Mouse (Mus musculus): ENCODE measurements around the gene Tcf12. TPM values are rescaled to one million over a fixed set of nuclear protein-coding genes. Genes with fewer than 3 reads are reported as not detected.

Gene Tcf12
- polyA plus RNA-seq, 1 experiment from 2014 or later = 191 TPM

DNA sequence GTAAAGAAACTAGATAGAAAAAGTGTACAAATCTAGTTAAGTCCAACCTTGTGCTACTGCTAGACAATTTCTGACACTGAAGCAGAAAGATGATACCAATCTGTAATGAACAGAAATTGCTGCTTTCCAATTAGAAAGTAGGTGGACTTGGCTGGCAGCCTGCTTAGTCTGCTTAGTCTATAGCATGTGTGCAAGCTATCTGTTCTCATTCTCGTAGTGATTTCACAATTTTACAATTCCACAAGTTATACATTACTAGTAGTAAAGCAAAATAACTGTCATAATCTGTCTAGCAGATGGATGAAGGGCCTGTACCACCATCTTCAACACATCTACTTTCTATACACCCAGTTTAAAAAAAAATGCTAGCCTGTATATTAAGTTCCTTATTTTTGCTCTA lies 175.5 kb downstream of the Tcf12 start:
- Histone ChIP-seq H3K27ac (replicated peaks; ENCODE audit: low read depth, low read length) (no peak overlapping the region), H3K4me3 (ENCODE audit: low read depth, low read length) (no peak overlapping the region), H3K36me3 (ENCODE audit: control insufficient read depth, insufficient read depth, low read length) (no peaks in the 10 kb centered on the region), H3K9ac (ENCODE audit: low read length) (no peak overlapping the region), H3K9me3 (ENCODE audit: control insufficient read depth, low read length) (no peaks in the 10 kb centered on the region), H3K4me2 (ENCODE audit: low read depth, severe bottlenecking) (no peak overlapping the region), H3K4me1 (ENCODE audit: control insufficient read depth, insufficient read depth, low read length) (no peaks in the 10 kb centered on the region), H3K27me3 (ENCODE audit: control insufficient read depth, insufficient read depth, low read length) (no peaks in the 10 kb centered on the region)
- DNase-seq (ENCODE audit: low spot score) = no peak
- no peak for ATAC-seq (ENCODE audit: insufficient number of reproducible peaks, low FRiP score, low TSS enrichment, low read depth)
- 87% methylated on average over 1 of the region's 1 CpGs for WGBS

DNA sequence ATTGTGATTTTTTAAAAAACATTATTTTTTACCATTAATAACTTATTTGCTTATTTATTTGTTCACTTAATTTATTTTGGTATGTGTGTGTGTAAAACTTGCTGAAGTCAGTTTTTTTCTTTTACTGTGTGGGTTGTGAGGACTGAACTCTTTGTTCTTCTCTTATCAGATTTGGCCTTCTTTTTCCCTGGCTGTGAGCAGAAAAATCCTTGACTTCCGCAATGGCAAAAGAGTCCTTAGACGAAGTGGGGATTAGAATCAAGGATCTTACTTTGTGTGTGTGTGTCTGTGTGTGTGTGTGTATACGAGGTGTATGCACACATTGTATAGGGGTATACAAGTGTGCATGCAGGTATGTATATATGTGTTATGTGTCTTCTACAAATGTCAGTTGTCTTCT lies 176.8 kb downstream of the Tcf12 start:
- H3K27ac ChIP-seq (replicated peaks; ENCODE audit: low read depth, low read length) = no peak overlapping the region
- ATAC-seq (ENCODE audit: insufficient number of reproducible peaks, low FRiP score, low TSS enrichment, low read depth) = no peak

DNA sequence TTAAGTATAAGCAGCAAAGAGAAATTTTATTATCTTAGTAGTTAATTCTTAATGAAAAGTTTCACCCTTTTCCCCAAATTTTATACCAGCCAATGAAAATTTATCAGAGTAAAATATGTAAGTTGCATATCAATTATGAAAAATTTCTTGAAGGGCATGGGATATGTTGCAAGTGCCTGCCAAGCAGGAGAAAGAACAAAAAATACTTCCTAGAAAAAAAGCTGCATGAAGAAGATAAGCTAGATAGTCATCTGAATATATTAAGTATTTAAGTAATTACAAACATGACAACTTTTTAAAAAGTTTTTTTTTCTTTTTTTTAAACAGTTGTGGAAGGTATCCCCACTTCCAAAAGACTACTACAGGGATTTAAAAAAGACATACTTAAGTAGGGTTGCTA lies 179.7 kb downstream of the Tcf12 start:
- H3K27ac ChIP-seq (replicated peaks; ENCODE audit: low read depth, low read length) = no peak overlapping the region
- H3K9me3 ChIP-seq (ENCODE audit: control insufficient read depth, low read length) = no peaks in the 10 kb centered on the region
- H3K4me1 ChIP-seq (ENCODE audit: control insufficient read depth, insufficient read depth, low read length) = no peaks in the 10 kb centered on the region
- DNase-seq (ENCODE audit: low spot score) (no peak), ATAC-seq (ENCODE audit: insufficient number of reproducible peaks, low FRiP score, low TSS enrichment, low read depth) (no peak)
- no peak overlapping the region for H3K4me2 ChIP-seq (ENCODE audit: low read depth, severe bottlenecking)
- H3K36me3 ChIP-seq (ENCODE audit: control insufficient read depth, insufficient read depth, low read length) = no peaks in the 10 kb centered on the region
- no peak overlapping the region for H3K9ac ChIP-seq (ENCODE audit: low read length)
- H3K27me3 ChIP-seq (ENCODE audit: control insufficient read depth, insufficient read depth, low read length) = no peaks in the 10 kb centered on the region
- no peak overlapping the region for H3K4me3 ChIP-seq (ENCODE audit: low read depth, low read length)

More for the DNA sequence above, 176.8 kb downstream of the Tcf12 start:
- Histone ChIP-seq H3K27me3 (ENCODE audit: control insufficient read depth, insufficient read depth, low read length) (no peaks in the 10 kb centered on the region), H3K9me3 (ENCODE audit: control insufficient read depth, low read length) (no peaks in the 10 kb centered on the region), H3K9ac (ENCODE audit: low read length) (no peak overlapping the region), H3K4me1 (ENCODE audit: control insufficient read depth, insufficient read depth, low read length) (no peaks in the 10 kb centered on the region), H3K4me2 (ENCODE audit: low read depth, severe bottlenecking) (no peak overlapping the region), H3K4me3 (ENCODE audit: low read depth, low read length) (no peak overlapping the region), H3K36me3 (ENCODE audit: control insufficient read depth, insufficient read depth, low read length) (no peaks in the 10 kb centered on the region)
- DNase-seq (ENCODE audit: low spot score) = no peak
- 90% methylated on average over 3 of the region's 3 CpGs for WGBS

DNA sequence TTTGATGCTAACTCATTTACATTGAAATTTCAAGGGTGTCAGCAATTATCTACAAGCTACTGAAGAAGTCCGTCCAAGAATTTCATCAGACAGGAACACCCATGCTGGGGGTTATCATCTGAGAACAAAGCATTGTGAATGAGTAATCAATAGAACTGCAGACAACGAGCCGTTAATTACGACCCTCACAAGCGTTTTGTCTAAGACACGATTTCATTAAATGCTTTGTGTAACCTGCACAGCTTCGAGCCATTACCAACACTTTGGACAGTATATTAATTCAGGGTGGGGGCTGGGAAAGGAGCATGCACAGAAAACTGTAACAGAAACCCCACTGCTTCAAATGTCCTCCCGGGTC lies 180.3 kb downstream of the Tcf12 start:
- no peak for DNase-seq (ENCODE audit: low spot score)
- H3K27ac ChIP-seq (replicated peaks; ENCODE audit: low read depth, low read length) = no peak overlapping the region
- no peaks in the 10 kb centered on the region for H3K4me1 ChIP-seq (ENCODE audit: control insufficient read depth, insufficient read depth, low read length)
- H3K9ac ChIP-seq (ENCODE audit: low read length) = no peak overlapping the region
- 74% methylated on average over 8 of the region's 8 CpGs for WGBS
- no peaks in the 10 kb centered on the region for H3K9me3 ChIP-seq (ENCODE audit: control insufficient read depth, low read length)
- no peaks in the 10 kb centered on the region for H3K36me3 ChIP-seq (ENCODE audit: control insufficient read depth, insufficient read depth, low read length)
- no peaks in the 10 kb centered on the region for H3K27me3 ChIP-seq (ENCODE audit: control insufficient read depth, insufficient read depth, low read length)
- no peak overlapping the region for H3K4me3 ChIP-seq (ENCODE audit: low read depth, low read length)
- no peak for ATAC-seq (ENCODE audit: insufficient number of reproducible peaks, low FRiP score, low TSS enrichment, low read depth)
- H3K4me2 ChIP-seq (ENCODE audit: low read depth, severe bottlenecking) = no peak overlapping the region

DNA sequence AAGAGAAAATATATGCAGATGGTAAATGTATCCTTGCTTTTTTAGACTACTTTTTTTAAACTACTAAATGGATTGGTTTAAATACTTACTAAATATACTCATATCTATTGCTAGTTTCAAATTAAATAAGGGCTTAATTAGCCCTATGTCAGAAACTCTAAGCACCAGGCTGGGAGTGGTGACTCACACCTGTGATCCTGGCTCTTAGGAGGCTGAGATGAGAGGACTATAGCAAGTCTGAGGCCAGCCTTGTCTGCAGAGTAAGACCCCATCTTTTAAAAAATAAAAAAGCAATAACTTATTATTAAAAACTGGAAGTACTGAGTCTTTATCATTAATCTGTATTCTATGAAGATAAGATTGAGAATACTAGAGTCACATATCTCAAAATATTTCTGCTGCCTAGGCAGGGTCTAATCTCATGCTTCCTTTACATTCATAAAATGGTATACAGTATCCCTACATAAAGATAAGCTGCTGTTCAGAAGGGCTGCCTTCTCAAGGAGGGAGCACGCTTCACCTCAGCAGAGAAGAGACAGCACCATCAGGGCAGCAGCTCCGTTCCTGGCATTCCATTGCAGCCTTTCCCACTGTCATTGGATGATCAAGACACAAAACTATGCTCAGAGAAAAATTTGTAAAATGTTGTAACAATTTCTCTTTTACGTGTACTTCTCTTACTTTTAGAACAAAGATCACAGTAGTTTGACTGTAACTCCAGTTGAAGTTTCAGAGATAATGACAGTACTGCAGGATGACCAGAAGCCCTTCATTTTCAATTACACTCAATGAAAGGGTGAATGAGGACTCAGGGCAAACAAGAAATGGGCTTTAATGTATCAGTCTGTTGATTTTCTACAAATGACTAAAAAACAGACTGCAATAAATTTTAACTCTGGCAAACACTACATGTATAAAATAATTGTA lies 181.0 kb downstream of the Tcf12 start:
- no peak for ATAC-seq (ENCODE audit: insufficient number of reproducible peaks, low FRiP score, low TSS enrichment, low read depth)
- H3K9me3 ChIP-seq (ENCODE audit: control insufficient read depth, low read length) = no peaks in the 10 kb centered on the region

DNA sequence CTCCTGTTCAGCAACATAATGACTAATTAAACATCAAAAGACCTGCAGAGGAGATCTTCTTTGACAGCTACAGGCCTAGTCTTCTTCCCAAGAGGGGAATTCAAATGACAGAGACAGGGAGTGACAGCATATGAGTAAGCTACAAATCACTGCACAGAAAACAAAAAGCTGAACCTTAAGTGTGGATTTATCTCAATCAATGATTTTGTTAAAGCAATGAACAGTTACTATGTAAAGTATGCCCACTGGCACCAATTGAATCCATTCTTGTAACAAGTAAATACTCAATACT lies 195.1 kb downstream of the Tcf12 start:
- H3K4me1 ChIP-seq (ENCODE audit: control insufficient read depth, insufficient read depth, low read length) = peaks cover 9% of the 10 kb centered on the region
- no peak overlapping the region for H3K4me2 ChIP-seq (ENCODE audit: low read depth, severe bottlenecking)
- no peaks in the 10 kb centered on the region for H3K9me3 ChIP-seq (ENCODE audit: control insufficient read depth, low read length)
- H3K4me3 ChIP-seq (ENCODE audit: low read depth, low read length) = no peak overlapping the region
- no peaks in the 10 kb centered on the region for H3K27me3 ChIP-seq (ENCODE audit: control insufficient read depth, insufficient read depth, low read length)
- DNase-seq (ENCODE audit: low spot score) (no peak), ATAC-seq (ENCODE audit: insufficient number of reproducible peaks, low FRiP score, low TSS enrichment, low read depth) (no peak)
- no peaks in the 10 kb centered on the region; the same call in 1 of the 2 replicates for H3K36me3 ChIP-seq (ENCODE audit: control insufficient read depth, insufficient read depth, low read length)
- no peak overlapping the region for H3K27ac ChIP-seq (replicated peaks; ENCODE audit: low read depth, low read length)
- no peak overlapping the region for H3K9ac ChIP-seq (ENCODE audit: low read length)

More for the DNA sequence above, 181.0 kb downstream of the Tcf12 start:
- no peak for DNase-seq (ENCODE audit: low spot score)
- H3K27ac ChIP-seq (replicated peaks; ENCODE audit: low read depth, low read length) = no peak overlapping the region
- no peaks in the 10 kb centered on the region for H3K36me3 ChIP-seq (ENCODE audit: control insufficient read depth, insufficient read depth, low read length)
- H3K4me1 ChIP-seq (ENCODE audit: control insufficient read depth, insufficient read depth, low read length) = no peaks in the 10 kb centered on the region
- WGBS = 93% methylated on average over 3 of the region's 3 CpGs
- H3K9ac ChIP-seq (ENCODE audit: low read length) = no peak overlapping the region
- no peak overlapping the region for H3K4me3 ChIP-seq (ENCODE audit: low read depth, low read length)
- no peaks in the 10 kb centered on the region for H3K27me3 ChIP-seq (ENCODE audit: control insufficient read depth, insufficient read depth, low read length)
- H3K4me2 ChIP-seq (ENCODE audit: low read depth, severe bottlenecking) = no peak overlapping the region

DNA sequence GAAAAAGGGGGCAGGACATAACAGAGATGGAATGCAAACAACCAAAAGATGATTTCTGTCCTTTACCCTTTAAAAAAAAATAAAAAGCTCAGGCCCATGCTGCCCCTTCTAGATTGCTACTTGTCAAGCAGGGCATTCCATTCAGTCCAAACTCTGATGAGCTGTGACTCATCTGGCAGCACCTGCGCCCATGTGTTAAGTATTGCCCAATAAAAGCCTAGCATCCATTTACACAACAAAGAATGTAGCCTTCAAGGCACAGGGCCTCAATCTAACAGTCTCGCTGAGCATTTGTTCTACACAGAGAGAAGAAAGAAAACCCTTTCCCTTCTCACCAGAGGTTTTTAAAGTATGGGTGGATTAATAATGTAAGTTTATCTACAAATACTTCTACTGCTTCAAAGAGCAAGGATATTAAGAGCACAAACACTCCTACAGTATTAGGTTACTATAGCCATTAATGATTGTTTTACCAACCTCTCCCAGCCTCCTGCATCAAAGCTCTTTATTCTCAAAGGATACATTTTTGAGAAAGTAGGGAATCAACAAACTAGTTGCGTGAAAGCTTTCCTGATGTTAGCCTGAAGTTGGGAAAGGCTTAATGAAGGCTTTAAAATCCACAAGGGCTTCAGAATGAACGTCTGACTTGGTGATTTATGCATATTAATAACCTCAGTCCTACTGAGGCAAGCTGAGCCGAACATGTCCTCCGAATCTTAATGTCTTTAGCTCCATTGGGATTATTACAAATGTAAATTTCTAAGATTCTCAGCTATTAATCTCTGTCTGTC lies 195.6 kb downstream of the Tcf12 start:
- H3K4me2 ChIP-seq (ENCODE audit: low read depth, severe bottlenecking) = no peak overlapping the region
- H3K27me3 ChIP-seq (ENCODE audit: control insufficient read depth, insufficient read depth, low read length) = no peaks in the 10 kb centered on the region
- no peak overlapping the region for H3K9ac ChIP-seq (ENCODE audit: low read length)
- no peak for ATAC-seq (ENCODE audit: insufficient number of reproducible peaks, low FRiP score, low TSS enrichment, low read depth)
- H3K4me1 ChIP-seq (ENCODE audit: control insufficient read depth, insufficient read depth, low read length) = peaks cover 9% of the 10 kb centered on the region
- no peaks in the 10 kb centered on the region for H3K9me3 ChIP-seq (ENCODE audit: control insufficient read depth, low read length)
- 31% methylated on average over 6 of the region's 6 CpGs for WGBS
- H3K4me3 ChIP-seq (ENCODE audit: low read depth, low read length) = no peak overlapping the region
- H3K27ac ChIP-seq (replicated peaks; ENCODE audit: low read depth, low read length) = peak overlapping the region; percentile 26; the same call in 1 of the 2 replicates
- H3K36me3 ChIP-seq (ENCODE audit: control insufficient read depth, insufficient read depth, low read length) = no peaks in the 10 kb centered on the region; the same call in 1 of the 2 replicates
- peak; percentile 40 for DNase-seq (ENCODE audit: low spot score)

DNA sequence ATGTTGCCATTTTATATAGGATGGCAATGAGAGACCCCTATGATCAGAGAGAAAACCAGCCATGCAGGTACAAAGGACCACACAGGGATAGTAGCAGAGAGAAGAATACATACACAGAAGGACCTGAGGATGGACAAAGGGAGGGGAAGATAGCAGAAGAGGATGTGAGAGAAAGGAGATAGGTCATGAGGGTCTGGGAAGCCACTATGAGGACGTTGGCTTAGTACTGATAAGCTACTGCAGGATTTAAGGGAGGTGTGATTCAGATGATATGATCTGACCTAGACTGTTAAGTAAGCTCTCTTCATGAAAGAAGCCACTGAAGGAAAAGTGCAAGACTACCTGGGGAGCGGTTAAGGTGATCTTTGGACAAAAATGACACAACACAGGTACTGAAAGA lies 205.1 kb downstream of the Tcf12 start:
- Histone ChIP-seq H3K9me3 (ENCODE audit: control insufficient read depth, low read length) (no peaks in the 10 kb centered on the region), H3K4me3 (ENCODE audit: low read depth, low read length) (no peak overlapping the region), H3K27me3 (ENCODE audit: control insufficient read depth, insufficient read depth, low read length) (no peaks in the 10 kb centered on the region), H3K27ac (replicated peaks; ENCODE audit: low read depth, low read length) (no peak overlapping the region), H3K9ac (ENCODE audit: low read length) (no peak overlapping the region), H3K4me1 (ENCODE audit: control insufficient read depth, insufficient read depth, low read length) (no peaks in the 10 kb centered on the region), H3K36me3 (ENCODE audit: control insufficient read depth, insufficient read depth, low read length) (no peaks in the 10 kb centered on the region), H3K4me2 (ENCODE audit: low read depth, severe bottlenecking) (no peak overlapping the region)
- WGBS = 86% methylated on average over 2 of the region's 2 CpGs
- no peak for DNase-seq (ENCODE audit: low spot score)
- no peak for ATAC-seq (ENCODE audit: insufficient number of reproducible peaks, low FRiP score, low TSS enrichment, low read depth)

Measured in limb, embryonic 11.5 days (tissue).